Mouse (Mus musculus): ENCODE data around the gene Olfr66. TPM values are rescaled to one million over a fixed set of nuclear protein-coding genes. Genes with fewer than 3 reads are reported as not detected.

Gene Olfr66
- polyA plus RNA-seq, 1 experiment: not detected

DNA sequence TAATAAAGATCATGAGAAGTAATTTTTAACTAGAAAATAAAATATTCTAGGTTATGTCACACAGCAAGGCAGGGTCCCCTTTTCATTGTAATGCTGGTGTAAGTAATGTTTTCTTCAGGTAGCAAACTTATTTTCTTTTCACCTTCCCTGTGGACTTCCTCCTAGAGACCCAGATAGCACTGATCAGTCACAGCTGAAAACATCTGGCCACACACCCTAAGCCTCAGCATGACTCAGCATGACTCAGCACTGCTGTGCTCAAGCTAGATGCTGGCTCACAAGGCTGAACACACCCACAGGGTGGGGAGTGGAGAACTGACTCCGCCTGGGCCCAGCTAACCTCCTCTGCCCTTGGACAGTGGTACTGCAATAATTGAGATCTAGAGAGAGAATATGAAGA, 25.2 kb downstream of the Olfr66 start:
- Histone ChIP-seq H3K27me3 (ENCODE audit: control insufficient read depth, insufficient read depth, insufficient read length) (no peaks in the 10 kb centered on the region), H3K4me2 (ENCODE audit: low read depth) (no peak overlapping the region), H3K79me2 (ENCODE audit: control insufficient read depth, insufficient read depth) (no peaks in the 10 kb centered on the region), H3K4me3 (no peak overlapping the region), H3ac (ENCODE audit: control insufficient read depth, insufficient read length) (no peak overlapping the region), H3K36me3 (ENCODE audit: control insufficient read depth, insufficient read depth) (no peaks in the 10 kb centered on the region)
- TF ChIP-seq USF1 (IDR thresholded peaks at IDR 0.05; ENCODE audit: low read depth): no peak
- TF ChIP-seq MAX (IDR thresholded peaks at IDR 0.05; ENCODE audit: low read depth): no peak
- TF ChIP-seq SRF (IDR thresholded peaks at IDR 0.05; ENCODE audit: control insufficient read depth, insufficient read length, low read depth): no peak
- no peak for TF ChIP-seq MYOD1 (IDR thresholded peaks at IDR 0.05; ENCODE audit: control insufficient read depth in 1 of 3, insufficient read length in 2 of 3, low read depth in 2 of 3)
- no peak for TF ChIP-seq E2F4 (IDR thresholded peaks at IDR 0.05; ENCODE audit: insufficient read depth)
- no peak for TF ChIP-seq POLR2AphosphoS2 (IDR thresholded peaks at IDR 0.05; ENCODE audit: insufficient read length, low read depth)
- TF ChIP-seq MYOG (IDR thresholded peaks at IDR 0.05; ENCODE audit: control insufficient read depth in 1 of 3, insufficient read depth in 1 of 3, insufficient read length in 2 of 3, low read depth in 2 of 3): no peak
- no peak for TF ChIP-seq REST (IDR thresholded peaks at IDR 0.05; ENCODE audit: insufficient read depth, insufficient read length)
- no peak for TF ChIP-seq POLR2A (IDR thresholded peaks at IDR 0.05; ENCODE audit: insufficient read length, low read depth)
- no peak for TF ChIP-seq CEBPB (IDR thresholded peaks at IDR 0.05; ENCODE audit: insufficient read depth, poor library complexity, severe bottlenecking)
- no peak for TF ChIP-seq TCF12 (IDR thresholded peaks at IDR 0.05; ENCODE audit: insufficient read depth, poor library complexity, severe bottlenecking)
- no peak for TF ChIP-seq TCF3 (IDR thresholded peaks at IDR 0.05; ENCODE audit: insufficient read length, low read depth)

DNA sequence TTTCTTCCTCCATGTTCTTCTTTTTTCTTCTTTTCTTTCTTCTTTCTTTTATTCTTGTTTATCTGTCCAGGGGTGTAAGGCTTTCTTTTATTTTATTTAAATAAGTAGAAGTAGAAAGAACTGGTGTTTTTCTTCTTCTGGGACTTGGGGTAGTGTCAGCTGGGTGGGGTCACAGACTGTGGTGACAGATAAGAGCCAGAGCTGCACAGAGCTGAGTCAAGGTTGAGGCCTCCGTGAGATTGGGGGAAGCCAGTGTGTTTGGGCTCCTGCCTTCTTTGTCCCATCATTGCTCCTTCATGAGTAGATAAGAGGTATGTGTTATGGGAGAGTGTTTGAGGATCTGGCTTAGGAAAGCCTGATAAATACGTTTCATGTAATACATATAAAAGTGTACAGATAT, 27.0 kb downstream of the Olfr66 start:
- Histone ChIP-seq H3K4me3 (no peak overlapping the region), H3K27me3 (ENCODE audit: control insufficient read depth, insufficient read depth, insufficient read length) (no peaks in the 10 kb centered on the region), H3K4me2 (ENCODE audit: low read depth) (no peak overlapping the region), H3K79me2 (ENCODE audit: control insufficient read depth, insufficient read depth) (no peaks in the 10 kb centered on the region), H3ac (ENCODE audit: control insufficient read depth, insufficient read length) (no peak overlapping the region), H3K36me3 (ENCODE audit: control insufficient read depth, insufficient read depth) (no peaks in the 10 kb centered on the region)
- TF ChIP-seq SRF (IDR thresholded peaks at IDR 0.05; ENCODE audit: control insufficient read depth, insufficient read length, low read depth) (no peak), POLR2A (IDR thresholded peaks at IDR 0.05; ENCODE audit: insufficient read length, low read depth) (no peak), POLR2AphosphoS2 (IDR thresholded peaks at IDR 0.05; ENCODE audit: insufficient read length, low read depth) (no peak), MAX (IDR thresholded peaks at IDR 0.05; ENCODE audit: low read depth) (no peak), CEBPB (IDR thresholded peaks at IDR 0.05; ENCODE audit: insufficient read depth, poor library complexity, severe bottlenecking) (no peak), MYOD1 (IDR thresholded peaks at IDR 0.05; ENCODE audit: control insufficient read depth in 1 of 3, insufficient read length in 2 of 3, low read depth in 2 of 3) (no peak), TCF3 (IDR thresholded peaks at IDR 0.05; ENCODE audit: insufficient read length, low read depth) (no peak), USF1 (IDR thresholded peaks at IDR 0.05; ENCODE audit: low read depth) (no peak), TCF12 (IDR thresholded peaks at IDR 0.05; ENCODE audit: insufficient read depth, poor library complexity, severe bottlenecking) (no peak), MYOG (IDR thresholded peaks at IDR 0.05; ENCODE audit: control insufficient read depth in 1 of 3, insufficient read depth in 1 of 3, insufficient read length in 2 of 3, low read depth in 2 of 3) (no peak), E2F4 (IDR thresholded peaks at IDR 0.05; ENCODE audit: insufficient read depth) (no peak), REST (IDR thresholded peaks at IDR 0.05; ENCODE audit: insufficient read depth, insufficient read length) (no peak)

DNA sequence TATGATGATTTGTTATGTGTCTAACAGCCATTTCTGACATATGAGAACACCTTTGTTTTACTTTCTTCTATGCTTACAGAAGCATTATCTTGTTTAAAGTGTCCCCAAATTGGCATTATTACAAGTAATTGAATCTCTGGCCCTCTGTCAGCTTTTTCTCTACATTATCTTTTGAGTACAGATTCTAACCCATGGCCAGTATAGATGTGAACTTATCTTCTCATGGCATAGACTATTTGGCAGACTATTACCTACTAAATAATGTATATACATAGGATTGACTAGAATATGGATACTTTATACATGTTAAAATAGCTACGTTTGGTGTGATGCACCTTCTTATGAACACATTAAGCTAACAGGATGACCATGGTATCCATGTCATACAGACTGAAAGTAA, 31.4 kb downstream of the Olfr66 start:
- Histone ChIP-seq H3K4me2 (ENCODE audit: low read depth) (no peak overlapping the region), H3K79me2 (ENCODE audit: control insufficient read depth, insufficient read depth) (no peaks in the 10 kb centered on the region), H3K27me3 (ENCODE audit: control insufficient read depth, insufficient read depth, insufficient read length) (no peaks in the 10 kb centered on the region), H3K4me3 (no peak overlapping the region), H3ac (ENCODE audit: control insufficient read depth, insufficient read length) (no peak overlapping the region), H3K36me3 (ENCODE audit: control insufficient read depth, insufficient read depth) (no peaks in the 10 kb centered on the region)
- no peak for TF ChIP-seq E2F4 (IDR thresholded peaks at IDR 0.05; ENCODE audit: insufficient read depth)
- TF ChIP-seq POLR2A (IDR thresholded peaks at IDR 0.05; ENCODE audit: insufficient read length, low read depth): no peak
- TF ChIP-seq REST (IDR thresholded peaks at IDR 0.05; ENCODE audit: insufficient read depth, insufficient read length): no peak
- no peak for TF ChIP-seq POLR2AphosphoS2 (IDR thresholded peaks at IDR 0.05; ENCODE audit: insufficient read length, low read depth)
- no peak for TF ChIP-seq SRF (IDR thresholded peaks at IDR 0.05; ENCODE audit: control insufficient read depth, insufficient read length, low read depth)
- no peak for TF ChIP-seq CEBPB (IDR thresholded peaks at IDR 0.05; ENCODE audit: insufficient read depth, poor library complexity, severe bottlenecking)
- no peak for TF ChIP-seq MYOD1 (IDR thresholded peaks at IDR 0.05; ENCODE audit: control insufficient read depth in 1 of 3, insufficient read length in 2 of 3, low read depth in 2 of 3)
- no peak for TF ChIP-seq MAX (IDR thresholded peaks at IDR 0.05; ENCODE audit: low read depth)
- TF ChIP-seq TCF3 (IDR thresholded peaks at IDR 0.05; ENCODE audit: insufficient read length, low read depth): no peak
- TF ChIP-seq USF1 (IDR thresholded peaks at IDR 0.05; ENCODE audit: low read depth): no peak
- TF ChIP-seq MYOG (IDR thresholded peaks at IDR 0.05; ENCODE audit: control insufficient read depth in 1 of 3, insufficient read depth in 1 of 3, insufficient read length in 2 of 3, low read depth in 2 of 3): no peak
- TF ChIP-seq TCF12 (IDR thresholded peaks at IDR 0.05; ENCODE audit: insufficient read depth, poor library complexity, severe bottlenecking): no peak

DNA sequence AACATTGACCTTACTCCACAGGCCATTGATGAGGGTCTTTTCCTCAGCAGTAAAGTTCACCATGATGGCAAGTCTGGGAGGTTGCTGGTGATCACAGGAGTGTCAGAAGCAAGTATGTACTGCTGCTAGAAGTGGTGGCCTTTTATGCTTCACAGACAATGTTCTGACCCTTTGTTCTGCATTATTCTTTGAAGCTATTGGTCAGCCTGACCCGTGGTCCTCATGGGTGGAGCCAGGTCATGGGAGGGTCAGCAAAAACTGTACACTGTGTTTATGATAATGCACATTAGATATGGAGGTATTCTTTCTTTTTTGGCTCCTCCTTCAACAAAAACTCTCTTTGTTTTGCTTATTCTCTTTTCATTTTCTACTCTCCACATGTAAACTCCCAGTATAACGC, 33.0 kb downstream of the Olfr66 start, which contains the start of gene Hbb-y:
Hbb-y (minus strand) TSS at position 127 of the 400 bp plus-strand sequence.
- Histone ChIP-seq H3K79me2 (ENCODE audit: control insufficient read depth, insufficient read depth) (no peaks in the 10 kb centered on the region), H3K4me2 (ENCODE audit: low read depth) (no peak within 1 kb of the TSS), H3ac (ENCODE audit: control insufficient read depth, insufficient read length) (no peak within 1 kb of the TSS), H3K4me3 (no peak within 1 kb of the TSS), H3K36me3 (ENCODE audit: control insufficient read depth, insufficient read depth) (no peaks in the 10 kb centered on the region), H3K27me3 (ENCODE audit: control insufficient read depth, insufficient read depth, insufficient read length) (no peaks in the 10 kb centered on the region)
- no peak for TF ChIP-seq TCF3 (IDR thresholded peaks at IDR 0.05; ENCODE audit: insufficient read length, low read depth)
- no peak for TF ChIP-seq MAX (IDR thresholded peaks at IDR 0.05; ENCODE audit: low read depth)
- no peak for TF ChIP-seq TCF12 (IDR thresholded peaks at IDR 0.05; ENCODE audit: insufficient read depth, poor library complexity, severe bottlenecking)
- TF ChIP-seq POLR2A (IDR thresholded peaks at IDR 0.05; ENCODE audit: insufficient read length, low read depth): no peak
- no peak for TF ChIP-seq POLR2AphosphoS2 (IDR thresholded peaks at IDR 0.05; ENCODE audit: insufficient read length, low read depth)
- TF ChIP-seq CEBPB (IDR thresholded peaks at IDR 0.05; ENCODE audit: insufficient read depth, poor library complexity, severe bottlenecking): no peak
- TF ChIP-seq REST (IDR thresholded peaks at IDR 0.05; ENCODE audit: insufficient read depth, insufficient read length): no peak
- no peak for TF ChIP-seq E2F4 (IDR thresholded peaks at IDR 0.05; ENCODE audit: insufficient read depth)
- TF ChIP-seq USF1 (IDR thresholded peaks at IDR 0.05; ENCODE audit: low read depth): no peak
- no peak for TF ChIP-seq MYOD1 (IDR thresholded peaks at IDR 0.05; ENCODE audit: control insufficient read depth in 1 of 3, insufficient read length in 2 of 3, low read depth in 2 of 3)
- TF ChIP-seq SRF (IDR thresholded peaks at IDR 0.05; ENCODE audit: control insufficient read depth, insufficient read length, low read depth): no peak
- no peak for TF ChIP-seq MYOG (IDR thresholded peaks at IDR 0.05; ENCODE audit: control insufficient read depth in 1 of 3, insufficient read depth in 1 of 3, insufficient read length in 2 of 3, low read depth in 2 of 3)

Data from myocyte (in vitro differentiated cells).